Mouse (Mus musculus): ENCODE measurements around the gene Ntsr2. TPM values are rescaled to one million over a fixed set of nuclear protein-coding genes. Genes with fewer than 3 reads are reported as not detected.

Gene Ntsr2
- total and polyA plus RNA-seq, 3 experiments: not detected

DNA sequence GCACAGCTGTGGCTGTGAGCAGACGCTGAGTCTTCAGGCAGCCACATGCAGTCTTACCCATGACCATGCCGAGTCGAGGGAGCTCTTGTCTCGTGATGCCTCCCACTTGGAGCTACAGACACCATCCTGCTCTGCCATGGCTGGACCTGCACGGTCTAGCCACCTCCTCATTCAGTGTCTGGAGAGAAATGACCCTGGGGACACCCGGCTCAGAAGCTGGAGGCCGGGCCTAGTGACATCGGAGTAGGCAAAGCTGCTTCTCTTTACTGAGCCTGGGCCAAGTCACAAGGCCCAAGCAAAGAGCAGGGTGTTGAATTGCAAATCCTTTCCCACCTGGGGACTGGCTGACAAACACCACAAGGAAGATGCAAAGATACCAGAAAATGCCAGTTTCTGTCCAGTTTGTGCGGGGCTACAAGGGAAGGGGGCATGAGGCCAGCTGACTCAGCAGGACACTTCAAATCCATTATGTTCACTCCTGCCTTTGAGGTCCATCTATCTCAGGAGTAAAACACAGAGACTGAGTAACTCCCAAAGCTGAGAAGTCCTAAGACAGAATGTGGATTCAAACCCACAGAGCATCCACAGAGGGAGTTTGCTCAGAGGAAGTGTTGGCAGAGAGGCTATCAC lies 6.3 kb upstream of the Ntsr2 start:
- dilution Hi-C loops (cut with MboI; ENCODE audit: extremely low pct_ligation_motif_present, extremely low pct_unique_long_range_greater_than_20kb, low sequenced_read_pairs): no loop called here
- DNase-seq (ENCODE audit: extremely low read depth): no peak
- no peaks in the 10 kb centered on the region for H3K36me3 ChIP-seq (replicated peaks in 1 of 2; ENCODE audit: control insufficient read depth in 1 of 2, insufficient read depth in 1 of 2, low read length in 1 of 2)
- TF ChIP-seq MYC (IDR thresholded peaks at IDR 0.05; ENCODE audit: low read depth, low read length): no peak
- no peak for TF ChIP-seq USF2 (conservative IDR thresholded peaks at IDR 0.05; ENCODE audit: low read depth, low read length)
- no peak for TF ChIP-seq BHLHE40 (IDR thresholded peaks at IDR 0.05; ENCODE audit: low read depth, low read length)
- no peak for TF ChIP-seq JUND (conservative IDR thresholded peaks at IDR 0.05; ENCODE audit: low read depth, low read length)
- H3K4me3 ChIP-seq (replicated peaks in 1 of 3; ENCODE audit: low read depth in 2 of 3, low read length in 2 of 3, poor library complexity in 1 of 3): no peak overlapping the region
- in situ Hi-C loops (cut with MboI; ENCODE audit: low pct_ligation_motif_present, low pct_unique_long_range_greater_than_20kb, low sequenced_read_pairs): no loop called here
- H3K4me2 ChIP-seq (ENCODE audit: insufficient read depth, low read depth, poor library complexity, severe bottlenecking): no peak overlapping the region
- no peaks in the 10 kb centered on the region for H3K9me3 ChIP-seq (replicated peaks; ENCODE audit: low read length)
- H3K27me3 ChIP-seq (replicated peaks): peaks cover 2% of the 10 kb centered on the region
- no peaks in the 10 kb centered on the region for H3K79me2 ChIP-seq (replicated peaks; ENCODE audit: control insufficient read depth, extremely low read depth, insufficient read depth, poor library complexity, severe bottlenecking)
- no peaks in the 10 kb centered on the region for H3K4me1 ChIP-seq (ENCODE audit: control insufficient read depth in 1 of 2, insufficient read depth in 2 of 2)
- no peak overlapping the region for H3K9ac ChIP-seq (ENCODE audit: insufficient read depth, low read depth)
- no peak overlapping the region for H3K27ac ChIP-seq (ENCODE audit: insufficient read depth, low read depth)

DNA sequence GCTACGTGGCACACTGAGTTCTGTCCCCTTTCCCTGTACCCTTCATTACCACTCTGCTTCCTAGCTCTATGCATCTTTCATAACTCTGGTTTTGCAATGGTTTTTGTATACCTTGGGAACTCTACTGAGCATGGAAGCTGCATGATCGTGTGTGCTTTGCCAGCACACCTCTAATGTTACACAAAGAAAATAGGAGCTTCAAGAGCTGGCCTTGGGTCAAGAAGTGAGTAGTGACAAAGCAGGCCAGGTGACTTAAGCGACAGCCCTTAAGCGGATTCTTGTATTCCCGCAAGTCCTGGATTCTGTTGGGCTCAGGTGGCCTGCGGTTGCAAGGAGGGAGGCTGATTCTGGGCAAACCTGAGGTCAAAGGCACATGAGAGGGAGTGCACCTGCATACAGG lies 4.9 kb upstream of the Ntsr2 start:
- no peaks in the 10 kb centered on the region for H3K4me1 ChIP-seq (ENCODE audit: control insufficient read depth in 1 of 2, insufficient read depth in 2 of 2)
- no peak for DNase-seq (ENCODE audit: extremely low read depth)
- H3K27ac ChIP-seq (ENCODE audit: insufficient read depth, low read depth): no peak overlapping the region
- in situ Hi-C loops (cut with MboI; ENCODE audit: low pct_ligation_motif_present, low pct_unique_long_range_greater_than_20kb, low sequenced_read_pairs) (no loop called here), dilution Hi-C loops (cut with MboI; ENCODE audit: extremely low pct_ligation_motif_present, extremely low pct_unique_long_range_greater_than_20kb, low sequenced_read_pairs) (no loop called here)
- peaks cover 2% of the 10 kb centered on the region for H3K27me3 ChIP-seq (replicated peaks)
- no peaks in the 10 kb centered on the region for H3K9me3 ChIP-seq (replicated peaks; ENCODE audit: low read length)
- no peaks in the 10 kb centered on the region for H3K79me2 ChIP-seq (replicated peaks; ENCODE audit: control insufficient read depth, extremely low read depth, insufficient read depth, poor library complexity, severe bottlenecking)
- H3K36me3 ChIP-seq (replicated peaks in 1 of 2; ENCODE audit: control insufficient read depth in 1 of 2, insufficient read depth in 1 of 2, low read length in 1 of 2): no peaks in the 10 kb centered on the region
- H3K4me2 ChIP-seq (ENCODE audit: insufficient read depth, low read depth, poor library complexity, severe bottlenecking): no peak overlapping the region
- no peak overlapping the region for H3K9ac ChIP-seq (ENCODE audit: insufficient read depth, low read depth)
- H3K4me3 ChIP-seq (replicated peaks in 1 of 3; ENCODE audit: low read depth in 2 of 3, low read length in 2 of 3, poor library complexity in 1 of 3): no peak overlapping the region
- TF ChIP-seq BHLHE40 (IDR thresholded peaks at IDR 0.05; ENCODE audit: low read depth, low read length) (no peak), ZMIZ1 (IDR thresholded peaks at IDR 0.05; ENCODE audit: low read depth, low read length) (no peak), PAX5 (IDR thresholded peaks at IDR 0.05; ENCODE audit: low read length) (no peak), POLR2A (IDR thresholded peaks at IDR 0.05; ENCODE audit: low read depth, low read length) (no peak), ZKSCAN1 (IDR thresholded peaks at IDR 0.05; ENCODE audit: borderline replicate concordance, low read depth, low read length) (no peak), HCFC1 (IDR thresholded peaks at IDR 0.05; ENCODE audit: low read depth, low read length) (no peak), NRF1 (IDR thresholded peaks at IDR 0.05; ENCODE audit: low read depth, low read length) (no peak), SMC3 (IDR thresholded peaks at IDR 0.05; ENCODE audit: low read depth, low read length) (no peak)

GRCm38 (mm10) chr12:16649819-16650218 lies 3.4 kb upstream of the Ntsr2 start:
- Histone ChIP-seq H3K9me3 (replicated peaks; ENCODE audit: low read length) (peaks cover 3% of the 10 kb centered on the region), H3K9ac (ENCODE audit: insufficient read depth, low read depth) (no peak overlapping the region), H3K27ac (ENCODE audit: insufficient read depth, low read depth) (no peak overlapping the region), H3K4me2 (ENCODE audit: insufficient read depth, low read depth, poor library complexity, severe bottlenecking) (no peak overlapping the region), H3K36me3 (replicated peaks in 1 of 2; ENCODE audit: control insufficient read depth in 1 of 2, insufficient read depth in 1 of 2, low read length in 1 of 2) (no peaks in the 10 kb centered on the region), H3K4me1 (ENCODE audit: control insufficient read depth in 1 of 2, insufficient read depth in 2 of 2) (no peaks in the 10 kb centered on the region), H3K27me3 (replicated peaks) (peaks cover 2% of the 10 kb centered on the region), H3K79me2 (replicated peaks; ENCODE audit: control insufficient read depth, extremely low read depth, insufficient read depth, poor library complexity, severe bottlenecking) (no peaks in the 10 kb centered on the region), H3K4me3 (replicated peaks in 1 of 3; ENCODE audit: low read depth in 2 of 3, low read length in 2 of 3, poor library complexity in 1 of 3) (no peak overlapping the region)
- in situ Hi-C loops (cut with MboI; ENCODE audit: low pct_ligation_motif_present, low pct_unique_long_range_greater_than_20kb, low sequenced_read_pairs): no loop called here
- TF ChIP-seq JUND (conservative IDR thresholded peaks at IDR 0.05; ENCODE audit: low read depth, low read length) (no peak), MXI1 (IDR thresholded peaks at IDR 0.05; ENCODE audit: low read depth, low read length) (no peak), NELFE (IDR thresholded peaks at IDR 0.05; ENCODE audit: low read depth, low read length) (no peak), HCFC1 (IDR thresholded peaks at IDR 0.05; ENCODE audit: low read depth, low read length) (no peak), MAFK (IDR thresholded peaks at IDR 0.05; ENCODE audit: insufficient replicate concordance, low read length) (no peak), ZMIZ1 (IDR thresholded peaks at IDR 0.05; ENCODE audit: low read depth, low read length) (no peak), RAD21 (IDR thresholded peaks at IDR 0.05; ENCODE audit: low read depth, low read length) (no peak), MYC (IDR thresholded peaks at IDR 0.05; ENCODE audit: low read depth, low read length) (no peak)
- no peak for DNase-seq (ENCODE audit: extremely low read depth)
- dilution Hi-C loops (cut with MboI; ENCODE audit: extremely low pct_ligation_motif_present, extremely low pct_unique_long_range_greater_than_20kb, low sequenced_read_pairs): no loop called here

All from CH12.LX (cell line).